ENCODE assay signal across 26 mouse cellular contexts in genomic region chr7:30266780-30267179, GRCm38 (mm10). TPM values are rescaled to one million over a fixed set of nuclear protein-coding genes. Genes with fewer than 3 reads are reported as not detected.
A peak's percentile ranks its signal among the peaks of the same experiment; 100 is the strongest.
DNase-seq lines count a peak whose midpoint lies in the region; ATAC-seq and TF ChIP-seq lines count a peak whose summit lies in the region.
"Had no signal": no experiment of that assay in that cellular context is flagged by ENCODE, and none has a peak within 500 bp of the region (broad histone marks: within the 10 kb centered on the region; RNA-seq: fewer than 3 reads in every experiment).

No protein-coding gene starts in this region.

- peak; percentile 63 for DNase-seq in heart, adult 11 months
- no peak for DNase-seq in heart, adult 2 months
- DNase-seq in heart, adult 9 months (ENCODE audit: low spot score in 2 of 2), result no peak
- no peak for DNase-seq in testis, postnatal 10 days (ENCODE audit: low spot score)
- DNase-seq in testis, postnatal 14 days (ENCODE audit: low spot score), result peak; percentile 54
- no peak for DNase-seq in layer of hippocampus, adult 18-20 months (ENCODE audit: low spot score in 2 of 2)
- DNase-seq: adrenal gland, postnatal 14 days; B cell, adult 2 months; cerebellum, adult 11-12 months; cerebellum, adult 9-10 months; cerebellum, postnatal 25 days; heart, postnatal 4 days; kidney, adult 18-20 months had no signal

- no peak for TF ChIP-seq POLR2A in heart, adult 2 months (IDR thresholded peaks at IDR 0.05; ENCODE audit: insufficient read depth, low read depth, low read length)
- TF ChIP-seq POLR2A in testis, adult 2 months (IDR thresholded peaks at IDR 0.05; ENCODE audit: control insufficient read depth, low read depth, low read length), result no peak

- no peak overlapping the region for H3K27ac ChIP-seq in heart, adult 2 months
- H3K27ac ChIP-seq in heart, embryonic 13.5 days (replicated peaks), result 0 out of 2 replicates have a peak overlapping the region, but pooled peaks have one; percentile 13
- H3K27ac ChIP-seq in testis, adult 2 months (ENCODE audit: control insufficient read depth, insufficient read depth, low read depth, low read length), result peak overlapping the region; percentile 71
- H3K27ac ChIP-seq: embryonic facial prominence, embryonic 12.5 days; forebrain, embryonic 15.5 days; heart, embryonic 15.5 days; hindbrain, embryonic 14.5 days; intestine, embryonic 15.5 days had no signal

- H3K79me2 ChIP-seq in heart, adult 2 months (replicated peaks; ENCODE audit: control insufficient read depth, insufficient read depth, low read length), result no peaks in the 10 kb centered on the region

- H3K27me3 ChIP-seq in heart, adult 2 months (ENCODE audit: control insufficient read depth, insufficient read depth, low read length), result no peaks in the 10 kb centered on the region
- H3K27me3 ChIP-seq in heart, embryonic 13.5 days (replicated peaks), result no peaks in the 10 kb centered on the region
- no peaks in the 10 kb centered on the region for H3K27me3 ChIP-seq in testis, adult 2 months (ENCODE audit: control insufficient read depth, insufficient read depth, low read length)
- H3K27me3 ChIP-seq: embryonic facial prominence, embryonic 12.5 days; forebrain, embryonic 15.5 days; heart, embryonic 15.5 days; intestine, embryonic 15.5 days had no signal

- TF ChIP-seq EP300 in heart, adult 2 months (IDR thresholded peaks at IDR 0.05; ENCODE audit: insufficient read depth, low read depth, low read length), result no peak

- no peak for TF ChIP-seq CTCF in heart, adult 2 months (IDR thresholded peaks at IDR 0.05)
- TF ChIP-seq CTCF in testis, adult 2 months (IDR thresholded peaks at IDR 0.05; ENCODE audit: control insufficient read depth, insufficient read depth, insufficient replicate concordance, low read depth, low read length), result no peak

- intact Hi-C loops in heart, adult 2 months (cut with DNase I), result no loop called here

- H3K4me2 ChIP-seq in heart, embryonic 13.5 days, result no peak overlapping the region
- H3K4me2 ChIP-seq: embryonic facial prominence, embryonic 12.5 days; forebrain, embryonic 15.5 days; heart, embryonic 15.5 days; hindbrain, embryonic 14.5 days; intestine, embryonic 15.5 days had no signal

- no peak overlapping the region for H3K4me3 ChIP-seq in heart, adult 2 months
- H3K4me3 ChIP-seq in heart, embryonic 13.5 days, result no peak overlapping the region
- no peak overlapping the region for H3K4me3 ChIP-seq in testis, adult 2 months (ENCODE audit: control insufficient read depth, low read depth, low read length)
- H3K4me3 ChIP-seq: embryonic facial prominence, embryonic 12.5 days; forebrain, embryonic 15.5 days; heart, embryonic 15.5 days; intestine, embryonic 15.5 days had no signal

- H3K4me1 ChIP-seq in heart, adult 2 months (ENCODE audit: control insufficient read depth, insufficient read depth, low read length), result no peaks in the 10 kb centered on the region
- peaks cover 10% of the 10 kb centered on the region for H3K4me1 ChIP-seq in heart, embryonic 13.5 days
- H3K4me1 ChIP-seq in testis, adult 2 months (ENCODE audit: control insufficient read depth, insufficient read depth, low read length), result no peaks in the 10 kb centered on the region
- H3K4me1 ChIP-seq: embryonic facial prominence, embryonic 12.5 days; forebrain, embryonic 15.5 days; heart, embryonic 15.5 days; intestine, embryonic 15.5 days had no signal

- no peaks in the 10 kb centered on the region for H3K36me3 ChIP-seq in heart, adult 2 months (ENCODE audit: control insufficient read depth, insufficient read depth, low read length)
- peaks cover 77% of the 10 kb centered on the region for H3K36me3 ChIP-seq in heart, embryonic 13.5 days
- H3K36me3 ChIP-seq in testis, adult 2 months (ENCODE audit: control insufficient read depth, insufficient read depth, low read length), result peaks cover 15% of the 10 kb centered on the region
- H3K36me3 ChIP-seq: intestine, embryonic 15.5 days had no signal

- no peak overlapping the region for H3K9ac ChIP-seq in heart, adult 2 months (ENCODE audit: low read depth, low read length)
- no peak overlapping the region for H3K9ac ChIP-seq in heart, embryonic 13.5 days
- H3K9ac ChIP-seq: embryonic facial prominence, embryonic 12.5 days; forebrain, embryonic 15.5 days; heart, embryonic 15.5 days; hindbrain, embryonic 14.5 days; intestine, embryonic 15.5 days had no signal

- ATAC-seq in heart, embryonic 13.5 days (ENCODE audit: extremely low read depth, insufficient number of reproducible peaks, low FRiP score, low TSS enrichment), result no peak
- ATAC-seq: activated CD4-positive, CD25-positive, alpha-beta regulatory T cell, adult 4 months; CD4-positive, CD25-positive, alpha-beta regulatory T cell, adult 4 months; forebrain, embryonic 15.5 days; intestine, embryonic 15.5 days had no signal

- no peaks in the 10 kb centered on the region for H3K9me3 ChIP-seq in heart, embryonic 13.5 days
- H3K9me3 ChIP-seq: embryonic facial prominence, embryonic 12.5 days; forebrain, embryonic 15.5 days; heart, embryonic 15.5 days; intestine, embryonic 15.5 days had no signal

- 75% methylated on average over 3 of the region's 3 CpGs for WGBS in heart, adult 2 months
- WGBS in heart, embryonic 13.5 days, result 36% methylated on average over 3 of the region's 3 CpGs

RNA-seq across cellular contexts. Expression of gene Thap8, which starts 13.1 kb away (rescaled TPM):
- total RNA-seq in heart, adult 2 months (2021), result not detected
- 0.10 TPM in 1 of 2 replicates, not detected in the other for polyA plus RNA-seq in heart, adult 2 months (2012; rRNA removed)
- 0.37 and 0.39 TPM in 2 replicates for polyA plus RNA-seq in heart, embryonic 13.5 days (2015; fragmentation: Nextera tagmentation; extraction: Ambion mirVana)
- polyA plus RNA-seq in testis, adult 2 months (2012; rRNA removed), result 1.8 and 2.3 TPM in 2 replicates
- under 1 TPM in 1 of 2 experiments, not detected in 1; 0.33 TPM for total RNA-seq in layer of hippocampus, adult 18-20 months (2021)
- total RNA-seq: gastrocnemius, adult 8-10 months had no signal

RNA-seq across cellular contexts. Expression of gene Wdr62, which starts 13.4 kb away (rescaled TPM):
- total RNA-seq in heart, adult 2 months (2021), result 1 to 10 TPM in 1 of 2 experiments, under 1 TPM in 1; 0.97 to 1.7 TPM
- polyA plus RNA-seq in heart, adult 2 months (2012; rRNA removed), result 3.7 and 5.3 TPM in 2 replicates
- polyA plus RNA-seq in heart, embryonic 13.5 days (2015; fragmentation: Nextera tagmentation; extraction: Ambion mirVana), result 7.1 and 8.5 TPM in 2 replicates
- 713 and 754 TPM in 2 replicates for polyA plus RNA-seq in testis, adult 2 months (2012; rRNA removed)
- total RNA-seq in layer of hippocampus, adult 18-20 months (2021), result 1 to 10 TPM in 1 of 2 experiments, under 1 TPM in 1; 0.77 to 1.6 TPM

RNA-seq across cellular contexts. Expression of gene Clip3, which starts 24.7 kb away (rescaled TPM):
- total RNA-seq in heart, adult 2 months (2021), result 1 to 10 TPM; 5.6 TPM
- 5.6 and 6.6 TPM in 2 replicates for polyA plus RNA-seq in heart, adult 2 months (2012; rRNA removed)
- 10.2 and 14.9 TPM in 2 replicates for polyA plus RNA-seq in heart, embryonic 13.5 days (2015; fragmentation: Nextera tagmentation; extraction: Ambion mirVana)
- 4.8 and 6.6 TPM in 2 replicates for polyA plus RNA-seq in testis, adult 2 months (2012; rRNA removed)
- 100 to 1,000 TPM; 461 to 466 TPM for total RNA-seq in layer of hippocampus, adult 18-20 months (2021)

RNA-seq across cellular contexts. Expression of gene Ovol3, which starts 31.3 kb away (rescaled TPM):
- total RNA-seq in heart, adult 2 months (2021), result not detected
- not detected in 2 replicates for polyA plus RNA-seq in heart, adult 2 months (2012; rRNA removed)
- not detected in 2 replicates for polyA plus RNA-seq in heart, embryonic 13.5 days (2015; fragmentation: Nextera tagmentation; extraction: Ambion mirVana)
- 0.63 and 0.89 TPM in 2 replicates for polyA plus RNA-seq in testis, adult 2 months (2012; rRNA removed)
- total RNA-seq in layer of hippocampus, adult 18-20 months (2021), result not detected
- total RNA-seq: adrenal gland, adult 18-20 months; adrenal gland, postnatal 14 days; gastrocnemius, adult 8-10 months; heart, postnatal 4 days had no signal
- polyA plus RNA-seq: activated CD4-positive, CD25-positive, alpha-beta regulatory T cell, adult 4 months; CD4-positive, CD25-positive, alpha-beta regulatory T cell, adult 4 months; cortical plate, adult 2 months; forebrain, embryonic 11.5 days; forebrain, embryonic 15.5 days; heart, embryonic 15.5 days; hindbrain, embryonic 14.5 days; intestine, embryonic 15.5 days had no signal

RNA-seq across cellular contexts. Expression of gene Tbcb, which starts 34.7 kb away (rescaled TPM):
- 10 to 100 TPM; 52.7 to 56.7 TPM for total RNA-seq in heart, adult 2 months (2021)
- 36.6 and 49.5 TPM in 2 replicates for polyA plus RNA-seq in heart, adult 2 months (2012; rRNA removed)
- 145 and 170 TPM in 2 replicates for polyA plus RNA-seq in heart, embryonic 13.5 days (2015; fragmentation: Nextera tagmentation; extraction: Ambion mirVana)
- polyA plus RNA-seq in testis, adult 2 months (2012; rRNA removed), result 65.7 and 66.2 TPM in 2 replicates
- total RNA-seq in layer of hippocampus, adult 18-20 months (2021), result 100 to 1,000 TPM; 128 to 131 TPM

Comparison
In these comparisons a context has a peak if more than half of its experiments do, and no peak if none do; other contexts are left out.
1. DNase-seq: peak in heart, adult 11 months (single experiment) and testis, postnatal 14 days (single experiment); none in heart, adult 2 months (0 of 2), heart, adult 9 months (0 of 2), testis, postnatal 10 days (single experiment) and layer of hippocampus, adult 18-20 months (0 of 2).
2. RNA of gene Wdr62, which starts 13.4 kb away (polyA plus RNA-seq): 713 to 754 TPM in testis, adult 2 months; 7.1 to 8.5 TPM in heart, embryonic 13.5 days and 3.7 to 5.3 TPM in heart, adult 2 months; every median in the first group is over 10 times any median in the second.